Mouse (Mus musculus) heart, embryonic 10.5 days (tissue): ENCODE results near the gene Pdcd2l. TPM values are rescaled to one million over a fixed set of nuclear protein-coding genes. Genes with fewer than 3 reads are reported as not detected.
"Not testable (repeated sequence)": the region's sequence is repeated elsewhere in the genome, so short reads cannot be mapped to it uniquely, and the experiment has no call there.

Experiments
- DNase-seq: peaks from one replicate; pipeline ENCODE4 v3.0.0-alpha.2; 2017; ENCODE audit warnings: low spot score
- H3K27ac ChIP-seq: fragments of 300-500 bp; sonication (generic); 2 replicates; pipeline ENCODE4 v1.5.1; 2016; ENCODE audit warnings: mild to moderate bottlenecking
- H3K27me3 ChIP-seq: fragments of 300-500 bp; sonication (generic); 2 replicates; pipeline ENCODE4 v1.6.1; 2016; ENCODE audit warnings: mild to moderate bottlenecking; ENCODE audit not compliant: poor library complexity, insufficient read depth, severe bottlenecking
- H3K36me3 ChIP-seq: fragments of 300-500 bp; sonication (generic); 2 replicates; pipeline ENCODE4 v1.6.1; 2016; ENCODE audit warnings: mild to moderate bottlenecking, moderate library complexity
- H3K4me1 ChIP-seq: fragments of 300-500 bp; sonication (generic); 2 replicates; pipeline ENCODE4 v1.6.1; 2016; ENCODE audit warnings: mild to moderate bottlenecking
- H3K4me3 ChIP-seq: fragments of 300-500 bp; sonication (generic); 2 replicates; pipeline ENCODE4 v1.5.1; 2016; ENCODE audit warnings: mild to moderate bottlenecking, moderate library complexity
- H3K9me3 ChIP-seq: fragments of 300-500 bp; sonication (generic); 2 replicates; pipeline ENCODE4 v1.6.1; 2016; ENCODE audit warnings: mild to moderate bottlenecking, moderate library complexity
- WGBS: fragments of 180-500 bp; shearing (Covaris S2); methylation state at CpG from one replicate; pipeline ENCODE4 v1.1.7; 2016; 5-methylcytosine and 5-hydroxymethylcytosine counted together
- polyA plus RNA-seq: library from polyadenylated mRNA; unstranded; fragments of >200 nt; fragmentation: Nextera tagmentation; extraction: Ambion mirVana; gene quantifications from 2 replicates; pipeline ENCODE4 v1.2.1, GENCODE M21; 2016

The Pdcd2l gene
- polyA plus RNA-seq, 1 experiment from 2014 or later: 67.5 TPM

- H3K4me1 ChIP-seq: no peaks in the 10 kb centered on the region
- 99% methylated on average over 2 of the region's 2 CpGs for WGBS
- no peaks in the 10 kb centered on the region for H3K27me3 ChIP-seq
- no peak for DNase-seq
- H3K27ac ChIP-seq: no peak overlapping the region
- no peak overlapping the region for H3K4me3 ChIP-seq
- H3K36me3 ChIP-seq: peaks cover 56% of the 10 kb centered on the region
- H3K9me3 ChIP-seq: no peaks in the 10 kb centered on the region
These were observed 4.4 kb upstream of the Pdcd2l start for GRCm38 (mm10) chr7:34200829-34201228.

- no peak overlapping the region for H3K27ac ChIP-seq
- no peak overlapping the region for H3K4me3 ChIP-seq
- H3K36me3 ChIP-seq: peaks cover 42% of the 10 kb centered on the region
- no peak for DNase-seq
- H3K27me3 ChIP-seq: no peaks in the 10 kb centered on the region
- peaks cover 2% of the 10 kb centered on the region; the same call in 1 of the 2 replicates for H3K4me1 ChIP-seq
- 37% methylated on average over 3 of the region's 3 CpGs for WGBS
- no peaks in the 10 kb centered on the region for H3K9me3 ChIP-seq
These were observed 1.9 kb upstream of the Pdcd2l start for GRCm38 (mm10) chr7:34198346-34198745.

- peaks cover 2% of the 10 kb centered on the region; the same call in 1 of the 2 replicates for H3K4me1 ChIP-seq
- no peak for DNase-seq
- peak overlapping the region; percentile 89 for H3K4me3 ChIP-seq
- H3K27me3 ChIP-seq: no peaks in the 10 kb centered on the region
- 51% methylated on average over 3 of the region's 3 CpGs for WGBS
- peaks cover 29% of the 10 kb centered on the region for H3K36me3 ChIP-seq
- H3K9me3 ChIP-seq: no peaks in the 10 kb centered on the region
- 0 out of 2 replicates have a peak overlapping the region, but pooled peaks have one; percentile 92 for H3K27ac ChIP-seq
These were observed 829 bp downstream of the Pdcd2l start for GRCm38 (mm10) chr7:34195632-34196031.

GRCm38 (mm10) chr7:34192825-34193224 lies 3.6 kb downstream of the Pdcd2l start:
- no peak for DNase-seq
- WGBS: 86% methylated on average over 6 of the region's 6 CpGs
- H3K27ac ChIP-seq: no peak overlapping the region
- peaks cover 2% of the 10 kb centered on the region; the same call in 1 of the 2 replicates for H3K4me1 ChIP-seq
- peaks cover 47% of the 10 kb centered on the region for H3K36me3 ChIP-seq
- H3K27me3 ChIP-seq: no peaks in the 10 kb centered on the region
- no peaks in the 10 kb centered on the region for H3K9me3 ChIP-seq
- no peak overlapping the region for H3K4me3 ChIP-seq

- H3K9me3 ChIP-seq: no peaks in the 10 kb centered on the region
- no peaks in the 10 kb centered on the region for H3K4me1 ChIP-seq
- no peak overlapping the region for H3K4me3 ChIP-seq
- H3K36me3 ChIP-seq: peaks cover 76% of the 10 kb centered on the region
- WGBS: 90% methylated on average over 12 of the region's 12 CpGs
- no peak overlapping the region for H3K27ac ChIP-seq
- no peaks in the 10 kb centered on the region for H3K27me3 ChIP-seq
- DNase-seq: no peak
These were observed 7.0 kb downstream of the Pdcd2l start for GRCm38 (mm10) chr7:34189376-34189989.

- no peaks in the 10 kb centered on the region for H3K9me3 ChIP-seq
- 80% methylated on average over 3 of the region's 3 CpGs for WGBS
- no peak overlapping the region for H3K4me3 ChIP-seq
- H3K27me3 ChIP-seq: no peaks in the 10 kb centered on the region
- H3K36me3 ChIP-seq: peaks cover 56% of the 10 kb centered on the region
- H3K4me1 ChIP-seq: 0 out of 2 replicates have a peak, but pooled peaks cover 4% of the 10 kb centered on the region
- no peak for DNase-seq
- H3K27ac ChIP-seq: no peak overlapping the region
These were observed 12.7 kb downstream of the Pdcd2l start for GRCm38 (mm10) chr7:34183794-34184193.

- no peak for DNase-seq
- Histone ChIP-seq H3K27ac (no peak overlapping the region), H3K4me1 (0 out of 2 replicates have a peak, but pooled peaks cover 4% of the 10 kb centered on the region), H3K9me3 (no peaks in the 10 kb centered on the region), H3K4me3 (no peak overlapping the region), H3K36me3 (peaks cover 52% of the 10 kb centered on the region), H3K27me3 (no peaks in the 10 kb centered on the region)
- WGBS: 85% methylated on average over 13 of the region's 13 CpGs
These were observed 13.1 kb downstream of the Pdcd2l start for GRCm38 (mm10) chr7:34183356-34183755.

GRCm38 (mm10) chr7:34176241-34176640 lies 20.2 kb downstream of the Pdcd2l start:
- not testable (repeated sequence) for H3K9me3 ChIP-seq, H3K36me3 ChIP-seq, H3K27me3 ChIP-seq, H3K4me1 ChIP-seq, H3K4me3 ChIP-seq, DNase-seq, H3K27ac ChIP-seq
- WGBS: 84% methylated on average over 6 of the region's 6 CpGs

GRCm38 (mm10) chr7:34172251-34172650 lies 24.2 kb downstream of the Pdcd2l start:
- Histone ChIP-seq H3K4me1 (no peaks in the 10 kb centered on the region), H3K27me3 (no peaks in the 10 kb centered on the region), H3K36me3 (no peaks in the 10 kb centered on the region), H3K27ac (no peak overlapping the region), H3K9me3 (no peaks in the 10 kb centered on the region), H3K4me3 (no peak overlapping the region)
- no peak for DNase-seq
- WGBS: 64% methylated on average over 1 of the region's 1 CpGs

- Histone ChIP-seq H3K9me3 (no peaks in the 10 kb centered on the region), H3K4me1 (peaks cover 8% of the 10 kb centered on the region; the same call in 1 of the 2 replicates), H3K27ac (peak within 1 kb of the TSS; percentile 98), H3K4me3 (peak within 1 kb of the TSS; percentile 84), H3K36me3 (peaks cover 18% of the 10 kb centered on the region), H3K27me3 (no peaks in the 10 kb centered on the region)
- 81% methylated on average over 3 of the region's 3 CpGs for WGBS
- no peak for DNase-seq
These were observed 27.0 kb downstream of the Pdcd2l start, which contains the start of gene Uba2 for GRCm38 (mm10) chr7:34169454-34169853. Gene Uba2, minus strand, starts transcription at chr7:34169599.

- Histone ChIP-seq H3K36me3 (peaks cover 24% of the 10 kb centered on the region), H3K4me1 (peaks cover 8% of the 10 kb centered on the region; the same call in 1 of the 2 replicates), H3K4me3 (peak overlapping the region; percentile 84), H3K9me3 (no peaks in the 10 kb centered on the region), H3K27ac (peak overlapping the region; percentile 98), H3K27me3 (no peaks in the 10 kb centered on the region)
- 10% methylated on average over 30 of the region's 30 CpGs for WGBS
- DNase-seq: peak; percentile 95
These were observed 27.8 kb downstream of the Pdcd2l start for GRCm38 (mm10) chr7:34168470-34169251.

GRCm38 (mm10) chr7:34167766-34168469 lies 28.5 kb downstream of the Pdcd2l start:
- Histone ChIP-seq H3K4me3 (peak overlapping the region; percentile 84), H3K27me3 (no peaks in the 10 kb centered on the region), H3K4me1 (peaks cover 8% of the 10 kb centered on the region; the same call in 1 of the 2 replicates), H3K9me3 (no peaks in the 10 kb centered on the region), H3K27ac (peak overlapping the region; percentile 98), H3K36me3 (peaks cover 32% of the 10 kb centered on the region)
- no peak for DNase-seq
- under 1% methylated on average over 54 of the region's 54 CpGs for WGBS
